Mouse (Mus musculus): ENCODE data around the gene Hnrnpll.
"Not testable (repeated sequence)": the region's sequence is repeated elsewhere in the genome, so short reads cannot be mapped to it uniquely, and the experiment has no call there.

Hnrnpll gene

DNA sequence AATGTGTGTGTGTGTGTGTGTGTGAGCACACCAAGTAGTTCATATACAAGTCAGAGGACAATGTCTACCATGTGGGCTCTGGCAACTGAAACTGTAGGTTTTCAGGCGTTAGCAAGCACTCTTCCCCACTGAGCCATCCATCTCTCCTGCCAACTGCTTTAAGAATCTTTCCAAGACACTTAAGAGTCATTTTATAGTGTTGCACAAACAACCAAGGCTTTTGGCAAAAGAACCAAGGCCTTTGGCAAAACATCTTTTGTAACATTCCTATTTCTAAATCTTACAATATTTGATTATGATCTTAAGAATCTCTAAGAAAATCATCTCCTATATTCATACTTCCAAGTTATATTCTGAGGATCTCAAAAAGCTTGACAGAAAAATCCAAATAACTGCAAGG lies 2.4 kb downstream of the Hnrnpll start:
- no peak for DNase-seq (ENCODE audit: low read depth, low spot score)

DNA sequence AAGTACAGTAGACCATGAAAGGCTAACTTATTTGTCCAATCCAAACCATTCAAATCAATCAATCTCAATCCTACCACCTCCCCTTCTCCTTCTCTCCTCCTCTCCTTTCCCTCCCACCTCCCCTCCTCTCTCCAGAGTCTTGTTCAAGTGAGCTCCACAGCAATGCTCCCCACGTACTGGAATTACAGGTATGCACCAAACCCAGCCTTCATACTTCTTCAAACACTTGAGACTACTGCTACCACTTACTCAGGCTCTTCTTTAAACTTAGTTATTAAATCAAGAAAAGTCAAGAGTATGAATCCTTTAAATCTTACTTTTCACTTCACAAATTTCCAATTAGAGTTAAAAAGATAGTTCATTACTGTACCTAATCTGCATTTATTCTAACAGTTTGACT lies 3.6 kb downstream of the Hnrnpll start:
- no peak for DNase-seq (ENCODE audit: low read depth, low spot score)

DNA sequence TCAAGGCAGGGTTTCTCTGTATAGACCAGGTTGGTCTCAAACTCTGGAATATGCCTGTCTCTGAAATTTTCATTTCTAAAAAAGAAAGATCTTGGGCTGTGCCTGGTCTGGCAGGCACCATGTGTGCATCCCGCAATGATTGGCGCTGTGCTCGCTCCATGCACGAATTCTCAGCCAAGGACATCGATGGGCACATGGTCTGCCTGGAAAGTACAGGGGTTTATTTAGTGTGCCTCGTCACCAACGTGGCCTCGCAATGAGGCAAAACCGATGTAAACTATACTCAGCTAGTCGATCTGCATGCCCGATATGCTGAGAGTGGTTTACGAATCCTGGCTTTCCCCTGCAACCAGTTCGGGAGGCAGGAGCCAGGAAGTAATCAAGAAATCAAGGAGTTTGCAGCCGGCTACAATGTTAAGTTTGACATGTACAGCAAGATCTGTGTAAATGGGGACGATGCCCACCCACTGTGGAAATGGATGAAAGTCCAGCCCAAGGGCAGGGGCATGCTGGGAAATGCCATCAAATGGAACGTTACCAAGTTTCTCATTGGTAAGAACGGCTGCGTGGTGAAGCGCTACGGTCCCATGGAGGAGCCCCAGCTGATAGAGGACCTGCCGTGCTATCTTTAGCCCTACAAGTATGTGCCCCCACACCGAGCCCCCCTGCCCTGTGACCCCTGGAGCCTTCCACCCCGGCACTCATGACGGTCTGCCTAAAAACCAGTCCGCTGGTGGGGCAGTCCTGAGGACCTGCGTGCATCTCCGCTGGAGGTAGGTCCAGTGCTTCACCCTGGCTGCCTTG lies 8.0 kb downstream of the Hnrnpll start:
- DNase-seq (ENCODE audit: low read depth, low spot score), result no peak

DNA sequence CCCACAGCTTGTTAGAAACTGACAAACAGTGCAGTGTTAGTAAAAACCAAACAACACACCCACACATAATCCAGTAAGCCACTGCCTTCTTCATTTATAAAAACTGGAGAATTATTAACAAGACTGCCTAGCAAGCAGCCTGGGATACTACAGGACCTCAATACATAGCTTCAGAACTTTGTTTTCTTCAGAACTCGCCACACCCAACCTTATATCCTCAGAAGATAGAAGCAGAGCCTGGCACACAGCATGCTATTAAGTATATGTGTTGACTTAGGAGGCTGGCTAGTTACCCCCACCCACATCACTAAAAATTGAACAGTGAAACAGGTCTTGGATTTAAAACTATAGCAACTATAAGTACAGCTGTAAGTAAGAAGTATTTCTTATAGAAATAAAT lies 10.5 kb downstream of the Hnrnpll start:
- DNase-seq (ENCODE audit: low read depth, low spot score), result no peak

DNA sequence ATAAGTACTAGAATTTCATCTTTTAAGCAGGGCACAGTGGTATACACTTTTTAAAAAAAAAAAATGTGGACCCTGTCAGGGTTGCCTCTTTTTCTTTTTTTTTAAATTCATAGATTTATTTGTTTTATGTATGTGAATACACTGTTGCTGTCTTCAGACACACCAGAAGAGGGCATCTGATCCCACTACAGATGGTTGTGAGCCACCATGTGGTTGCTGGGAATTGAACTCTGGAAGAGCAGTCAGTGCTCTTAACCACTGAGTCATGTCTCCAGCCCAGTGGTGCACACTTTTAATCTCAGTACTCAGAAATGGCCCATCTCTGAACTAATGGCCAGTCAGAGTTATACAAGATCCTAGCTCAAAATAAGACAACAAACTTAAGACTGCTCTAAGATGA lies 12.8 kb downstream of the Hnrnpll start:
- DNase-seq (ENCODE audit: low read depth, low spot score), result not testable (repeated sequence)

DNA sequence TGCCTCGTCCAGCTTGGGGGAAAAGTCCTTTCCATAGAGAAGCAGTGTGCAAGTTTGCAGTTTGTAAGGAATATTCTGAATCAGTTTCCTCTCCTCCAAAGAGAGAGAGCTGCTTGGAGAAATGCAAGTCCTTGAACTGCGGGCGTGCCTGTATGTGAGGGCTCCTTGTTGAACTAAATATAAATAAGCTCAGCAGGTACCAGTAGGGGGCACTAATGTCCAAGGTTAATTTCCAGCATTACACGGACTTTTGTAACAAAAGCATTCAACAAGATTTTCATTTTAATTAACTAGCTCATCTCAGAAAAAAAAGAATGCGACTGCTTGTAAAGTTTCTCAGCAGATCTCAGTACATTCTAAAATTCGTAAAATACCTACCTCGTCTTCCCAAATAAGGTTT lies 13.9 kb downstream of the Hnrnpll start:
- DNase-seq (ENCODE audit: low read depth, low spot score), result peak; percentile 48

DNA sequence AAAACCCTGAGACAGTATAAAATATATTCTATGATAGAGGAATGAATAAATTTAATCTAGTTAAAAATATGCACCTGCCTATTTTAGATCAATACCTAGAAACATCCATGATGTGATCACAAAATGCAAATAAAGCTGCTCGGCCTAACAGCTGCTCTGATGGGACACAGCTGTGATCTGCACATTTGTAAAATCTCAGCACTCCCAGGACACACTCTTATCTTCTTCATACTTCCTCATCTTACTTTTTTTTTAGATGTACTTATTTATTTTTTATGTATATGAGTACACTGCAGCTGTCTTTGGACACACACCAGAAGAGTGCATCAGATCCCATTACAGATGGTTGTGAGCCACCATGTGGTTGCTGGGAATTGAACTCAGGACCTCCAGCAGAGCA lies 20.4 kb downstream of the Hnrnpll start:
- no peak for DNase-seq (ENCODE audit: low read depth, low spot score)

DNA sequence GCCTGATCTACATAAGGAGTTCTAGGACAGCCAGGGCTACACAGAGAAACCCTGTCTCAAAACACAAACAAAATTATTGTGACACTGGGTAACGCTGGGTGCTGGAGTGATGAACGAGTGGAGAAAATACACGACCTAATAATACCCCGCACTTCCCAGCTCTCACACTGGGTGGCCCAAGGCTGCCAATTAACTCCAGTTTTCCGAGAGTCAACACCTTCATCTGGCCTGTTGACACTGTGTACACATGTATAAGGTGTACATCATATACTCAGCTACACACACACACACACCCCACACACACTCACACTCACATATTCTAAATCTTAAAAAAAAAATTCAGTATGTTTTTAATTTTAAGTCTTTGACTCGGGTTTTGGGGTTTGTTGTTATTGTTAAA lies 33.5 kb downstream of the Hnrnpll start:
- DNase-seq (ENCODE audit: low read depth, low spot score), result no peak

DNA sequence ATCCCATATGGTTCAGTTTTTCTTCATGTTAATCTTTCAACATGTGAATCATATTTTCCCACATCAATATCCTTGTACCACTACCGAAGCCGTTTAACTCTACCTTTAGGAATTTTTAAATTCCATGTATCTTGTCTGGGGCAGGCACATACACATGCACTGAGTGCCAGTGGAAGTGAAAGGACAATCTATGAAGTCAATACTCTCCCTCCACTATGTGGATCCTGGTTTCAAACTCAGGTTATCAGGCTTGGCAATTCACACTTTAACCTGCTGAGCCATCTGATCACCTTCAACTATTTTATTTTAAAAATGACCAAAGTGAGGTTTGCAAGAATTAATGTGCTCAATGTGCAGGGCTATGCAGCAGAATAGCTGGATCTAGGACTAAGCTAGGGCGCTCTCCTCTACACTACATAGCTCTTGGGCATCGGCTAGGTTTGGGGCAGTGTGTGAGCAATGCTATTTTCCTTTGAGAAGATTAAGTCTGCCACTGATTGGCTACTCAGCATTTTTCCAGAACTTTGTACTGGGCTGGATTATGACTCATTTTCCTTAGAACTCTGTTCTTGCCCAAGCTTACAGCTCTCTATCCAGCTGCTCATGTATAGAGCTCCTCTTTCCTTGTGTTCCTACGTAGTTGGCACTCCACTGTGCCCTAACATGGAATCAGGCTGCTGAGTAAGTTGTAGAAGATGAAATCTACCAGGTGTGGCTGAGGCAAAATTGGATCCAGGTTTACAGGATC lies 35.8 kb downstream of the Hnrnpll start:
- DNase-seq (ENCODE audit: low read depth, low spot score), result no peak

DNA sequence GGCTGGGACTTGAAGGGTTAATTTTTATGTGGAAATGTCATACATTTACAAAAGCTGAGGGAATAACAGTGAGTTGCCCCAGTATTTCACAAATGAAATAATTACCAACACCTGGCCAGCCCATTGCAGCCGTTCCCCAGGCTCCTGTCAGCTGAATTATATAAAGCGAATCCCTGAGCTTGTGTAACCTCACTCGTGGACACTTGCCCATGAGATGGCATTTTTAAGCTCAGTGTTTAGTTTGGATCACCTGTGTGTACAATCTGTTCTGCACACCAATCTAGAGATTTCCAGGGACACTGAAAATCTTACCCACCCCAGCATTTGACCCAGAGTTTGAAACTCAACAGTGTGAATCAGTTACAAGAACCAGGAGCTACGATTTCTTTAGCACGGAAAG lies 40.0 kb downstream of the Hnrnpll start:
- no peak for DNase-seq (ENCODE audit: low read depth, low spot score)

DNA sequence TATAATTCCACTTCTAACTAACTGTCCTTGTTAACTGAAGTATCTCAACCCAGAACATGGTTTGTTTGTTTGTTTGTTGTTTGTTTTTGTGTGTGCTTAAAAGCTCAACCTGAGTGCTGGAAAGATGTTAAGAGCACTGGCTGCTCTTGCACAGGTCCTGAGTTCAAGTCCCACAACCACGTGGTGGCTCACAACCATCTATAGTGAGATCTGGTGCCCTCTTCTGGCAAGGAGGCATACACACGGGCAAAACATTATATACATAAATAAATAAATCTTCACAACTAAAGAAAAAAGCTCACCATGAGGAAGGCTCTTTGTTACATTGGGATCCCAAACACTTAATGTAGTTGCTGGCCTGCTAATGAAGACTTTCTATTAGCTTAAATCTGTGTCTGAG lies 41.6 kb downstream of the Hnrnpll start:
- DNase-seq (ENCODE audit: low read depth, low spot score), result no peak

DNA sequence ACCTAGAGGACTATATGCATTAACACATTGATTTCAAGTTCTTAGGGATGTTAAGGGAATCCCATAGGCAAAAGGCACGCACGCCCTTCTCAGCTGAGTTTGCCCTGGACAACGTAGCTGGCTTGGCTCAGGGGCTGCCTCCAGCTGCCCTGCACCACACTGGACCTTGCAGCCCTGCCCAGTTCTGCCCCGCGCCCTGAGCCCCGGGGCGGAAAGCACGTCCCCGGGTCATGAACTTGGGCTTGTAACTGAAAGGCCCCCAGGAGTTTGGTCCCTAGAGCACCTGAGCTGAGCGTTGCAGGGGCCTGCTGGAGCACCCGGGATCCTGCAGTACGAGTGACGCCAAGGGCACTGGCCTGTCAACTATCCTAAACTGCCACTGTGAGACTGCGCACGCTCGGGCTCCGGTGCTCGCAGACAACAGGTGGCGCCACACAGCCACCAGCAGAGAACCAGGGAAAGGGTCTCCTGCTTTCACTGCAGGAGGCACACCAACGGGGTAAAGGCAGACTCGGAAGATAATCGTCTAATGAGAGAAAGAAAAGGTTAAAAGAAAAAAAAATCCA lies 43.1 kb downstream of the Hnrnpll start:
- DNase-seq (ENCODE audit: low read depth, low spot score), result no peak

DNA sequence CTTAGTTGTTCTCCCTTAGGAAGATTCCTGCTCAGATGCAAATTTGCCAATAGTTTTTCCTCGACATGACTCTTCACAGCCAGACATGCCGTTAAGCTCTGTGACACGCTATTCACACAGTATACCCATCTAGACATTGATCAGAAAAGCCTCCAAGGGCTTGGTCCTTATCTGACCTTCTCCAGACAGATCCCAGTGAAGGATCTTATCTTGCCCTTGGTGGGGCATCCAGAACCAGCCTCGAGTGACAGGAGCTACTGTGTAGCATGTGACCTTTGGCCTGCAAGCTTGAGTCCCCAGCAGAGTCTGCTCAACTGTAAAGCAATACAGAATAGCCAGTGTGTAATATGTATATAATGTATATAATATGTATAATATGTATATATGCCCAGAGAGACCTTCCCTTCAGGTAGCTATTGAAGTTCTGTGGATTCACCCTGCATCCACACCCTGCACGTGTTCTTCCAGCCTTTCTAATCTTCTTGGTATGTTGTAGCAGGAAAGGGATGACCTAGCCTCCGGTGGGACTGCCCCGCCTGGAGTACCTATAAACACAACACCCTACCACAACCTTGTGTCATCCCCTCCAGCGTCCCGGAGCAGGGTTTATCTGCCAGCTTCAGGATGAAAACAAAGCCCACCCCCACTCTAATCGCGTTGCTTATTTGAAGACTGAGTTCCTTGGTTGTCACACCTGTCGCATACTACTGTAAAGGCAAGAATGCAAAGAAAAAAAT lies 43.7 kb downstream of the Hnrnpll start:
- no peak for DNase-seq (ENCODE audit: low read depth, low spot score)

DNA sequence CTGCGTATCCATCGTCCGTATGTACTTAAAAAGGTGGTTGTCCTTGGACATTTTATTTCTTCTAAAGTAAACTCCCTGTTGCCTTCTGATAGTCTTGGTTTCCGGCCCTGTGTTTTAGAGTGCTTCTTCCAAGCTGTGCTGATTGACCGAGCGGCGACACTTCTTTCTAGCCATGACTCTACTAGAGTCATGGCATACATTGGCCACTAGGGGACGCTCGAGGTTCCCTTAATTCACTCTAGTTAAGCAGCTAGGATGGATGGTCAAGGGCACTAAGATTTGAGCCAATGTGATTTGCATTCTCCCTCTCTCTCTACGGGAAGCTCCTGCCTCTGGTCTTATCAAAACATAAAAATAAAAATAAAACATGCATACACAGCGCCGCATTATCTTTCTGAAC lies 44.7 kb downstream of the Hnrnpll start:
- DNase-seq (ENCODE audit: low read depth, low spot score), result no peak

DNA sequence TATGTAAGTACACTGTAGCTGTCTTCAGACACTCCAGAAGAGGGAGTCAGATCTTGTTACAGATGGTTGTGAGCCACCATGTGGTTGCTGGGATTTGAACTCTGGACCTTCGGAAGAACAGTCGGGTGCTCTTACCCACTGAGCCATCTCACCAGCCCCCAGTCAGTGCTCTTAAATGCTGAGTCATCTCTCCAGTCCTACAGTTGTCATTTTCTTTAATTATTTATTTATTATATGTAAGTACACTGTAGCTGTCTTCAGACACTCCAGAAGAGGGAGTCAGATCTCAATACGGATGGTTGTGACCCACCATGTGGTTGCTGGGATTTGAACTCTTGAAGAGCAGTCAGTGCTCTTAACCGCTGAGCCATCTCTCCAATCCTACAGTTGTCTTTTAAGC lies 45.7 kb downstream of the Hnrnpll start:
- not testable (repeated sequence) for DNase-seq (ENCODE audit: low read depth, low spot score)

DNA sequence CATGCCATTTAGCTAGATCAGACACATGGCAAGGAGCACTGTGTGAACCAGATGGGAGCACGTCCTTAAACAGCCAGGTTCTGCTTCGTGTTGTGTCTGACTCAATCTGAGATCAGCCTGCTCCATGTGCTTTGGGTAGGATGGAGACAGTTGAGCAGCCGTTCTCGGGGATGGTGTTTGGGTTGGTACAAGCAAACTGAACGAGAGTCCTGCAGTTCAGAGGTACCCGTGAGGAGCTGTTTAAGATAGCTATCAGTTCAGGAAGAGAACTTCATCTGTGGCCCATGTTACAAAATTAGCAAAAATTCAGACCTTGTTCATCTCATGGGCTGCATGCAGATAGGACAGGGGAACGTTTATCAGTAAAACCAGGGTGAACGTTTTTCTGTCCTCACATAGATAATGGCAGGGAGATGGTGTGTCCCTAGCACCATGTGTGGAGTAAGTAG lies 47.7 kb downstream of the Hnrnpll start:
- DNase-seq (ENCODE audit: low read depth, low spot score), result no peak

DNA sequence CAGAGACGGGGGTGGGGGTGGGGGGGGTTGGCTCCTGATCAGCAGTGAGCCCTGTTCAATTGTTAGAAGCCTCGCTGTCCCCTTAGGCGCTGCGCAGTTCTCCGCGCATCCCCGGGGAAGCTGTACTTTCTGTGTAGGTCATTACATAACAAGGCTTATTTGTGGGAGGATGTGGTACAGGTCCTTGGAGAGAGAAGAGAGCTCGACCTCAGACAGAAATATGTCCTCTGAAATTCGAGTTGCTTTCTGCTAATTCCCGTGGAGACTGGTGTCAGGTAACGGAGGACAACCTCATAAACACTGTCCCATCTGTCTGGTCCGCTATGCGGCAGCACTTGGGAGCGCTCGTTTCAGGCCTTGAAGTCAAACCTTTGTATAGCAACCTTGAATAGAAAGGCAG lies 52.2 kb downstream of the Hnrnpll start:
- DNase-seq (ENCODE audit: low read depth, low spot score), result peak; percentile 20

DNA sequence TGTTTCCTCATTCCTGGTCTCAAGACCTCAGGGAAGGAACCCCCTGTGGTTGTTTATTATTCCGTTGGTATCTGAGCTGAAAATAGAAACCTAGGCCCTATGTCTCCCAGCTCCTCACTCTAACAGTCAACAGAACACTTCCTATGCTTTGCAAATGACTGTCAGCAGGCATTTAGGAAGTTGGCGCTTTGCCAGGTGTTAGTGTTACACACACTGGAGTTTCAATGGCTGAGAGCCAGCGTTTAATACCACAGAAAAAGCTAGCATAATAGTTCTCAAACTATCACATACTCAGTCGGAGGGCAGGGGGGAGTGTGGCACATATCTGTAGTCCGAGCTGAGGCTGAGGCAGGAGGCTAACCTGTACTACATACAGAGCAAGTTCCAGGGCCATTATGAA lies 53.3 kb downstream of the Hnrnpll start:
- peak; percentile 41 for DNase-seq (ENCODE audit: low read depth, low spot score)

DNA sequence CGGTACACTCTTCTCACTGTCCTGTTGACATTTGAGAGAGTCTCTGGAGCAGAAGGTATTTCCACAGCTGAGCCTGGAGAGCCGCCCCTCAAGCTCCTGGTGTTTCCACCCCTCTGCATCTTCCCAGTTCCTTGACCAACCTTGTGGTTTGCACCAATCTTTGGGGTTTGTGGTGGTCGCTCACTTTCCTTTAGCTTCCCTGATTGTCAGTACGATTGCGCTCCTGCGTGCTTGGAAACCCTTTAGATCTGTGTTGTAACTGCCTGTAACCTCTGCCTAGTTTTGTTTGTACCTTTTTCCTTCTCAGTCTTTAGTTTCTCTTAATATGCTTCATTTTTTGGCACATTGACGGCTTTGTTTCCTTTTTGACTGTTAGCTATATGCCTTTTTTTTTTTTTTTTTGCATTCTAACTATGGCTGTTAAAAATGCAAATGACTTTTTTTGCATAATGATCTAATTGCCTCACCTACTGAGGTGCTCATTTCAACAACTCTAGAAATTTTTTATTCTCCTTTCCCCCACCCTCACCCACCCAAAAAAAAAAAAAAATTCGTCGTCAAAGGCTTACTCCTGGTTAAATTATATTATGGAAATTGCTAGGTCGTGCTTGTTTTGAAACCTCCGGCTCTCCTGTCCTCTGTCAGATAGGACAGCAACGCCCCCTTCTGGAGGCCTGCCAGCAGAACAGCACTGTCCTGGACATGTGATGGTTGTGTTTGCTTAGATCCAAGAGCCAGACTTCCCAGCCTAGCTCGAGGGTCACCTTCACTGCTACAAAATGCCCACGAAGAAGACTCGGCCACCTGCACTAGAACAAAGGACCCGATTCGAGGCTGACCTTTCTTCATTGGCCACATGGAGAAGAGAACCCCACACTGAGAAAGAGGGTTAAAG lies 57.5 kb downstream of the Hnrnpll start:
- DNase-seq (ENCODE audit: low read depth, low spot score), result no peak

DNA sequence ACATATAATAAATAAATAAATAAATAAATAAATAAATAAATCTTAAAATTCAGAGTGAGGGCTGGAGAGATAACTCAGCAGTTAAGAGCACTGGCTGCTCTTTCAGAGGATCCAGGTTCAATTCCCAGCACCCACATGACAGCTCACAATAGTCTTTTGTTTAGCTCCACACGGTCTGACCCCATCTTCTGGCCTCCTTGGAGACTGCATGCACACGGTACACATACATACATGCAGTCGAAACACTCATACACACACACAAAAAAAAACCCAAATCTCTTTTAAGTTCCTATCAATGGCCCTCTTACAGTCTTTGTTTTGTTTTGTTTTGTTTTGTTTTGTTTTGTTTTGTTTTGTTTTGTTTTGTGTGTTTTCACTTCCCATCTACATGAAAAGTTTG lies 58.3 kb downstream of the Hnrnpll start:
- not testable (repeated sequence) for DNase-seq (ENCODE audit: low read depth, low spot score)

DNA sequence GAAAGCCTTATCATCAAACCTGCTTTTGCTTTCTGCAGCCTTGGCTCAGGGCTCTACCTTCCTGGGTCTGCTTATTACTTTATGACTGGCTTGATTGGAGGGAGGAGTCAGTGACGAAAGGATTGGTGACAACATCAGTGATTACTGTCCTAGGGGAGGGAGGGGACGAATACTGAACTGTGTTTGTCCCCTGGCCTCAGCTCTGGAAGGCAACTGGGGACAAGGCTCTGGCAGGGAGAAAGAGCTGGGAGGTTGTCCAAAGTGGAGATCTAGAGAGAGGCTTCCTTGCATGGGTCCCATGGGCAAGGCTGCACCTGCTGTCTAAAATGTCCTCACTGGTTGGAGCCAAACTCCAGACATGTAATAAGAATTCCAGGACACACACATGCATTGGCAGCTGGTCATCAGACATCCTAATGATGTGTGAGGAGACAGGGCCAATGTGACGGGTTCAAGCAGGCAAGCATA lies 59.7 kb downstream of the Hnrnpll start:
- no peak for DNase-seq (ENCODE audit: low read depth, low spot score)

All from embryo, embryonic 11.5 days (tissue).